Mouse (Mus musculus): ENCODE data around the gene Ptger2.

- TF ChIP-seq CTCF (IDR thresholded peaks at IDR 0.05; ENCODE audit: insufficient read depth, low read length) (no peak), POLR2A (IDR thresholded peaks at IDR 0.05; ENCODE audit: borderline replicate concordance, extremely low read depth, low read depth, low read length) (no peak)
These were observed 1.2 kb downstream of the Ptger2 start for GRCm38 (mm10) chr14:44989017-44989721.
